Mouse (Mus musculus) 3T3-L1 (cell line): Measurements from ENCODE around the gene E4f1.

Source experiments
- DNase-seq: peaks from one replicate; pipeline ENCODE4 v3.0.0-alpha.2; 2015; ENCODE audit warnings: low read depth, low spot score

E4f1 gene

DNA sequence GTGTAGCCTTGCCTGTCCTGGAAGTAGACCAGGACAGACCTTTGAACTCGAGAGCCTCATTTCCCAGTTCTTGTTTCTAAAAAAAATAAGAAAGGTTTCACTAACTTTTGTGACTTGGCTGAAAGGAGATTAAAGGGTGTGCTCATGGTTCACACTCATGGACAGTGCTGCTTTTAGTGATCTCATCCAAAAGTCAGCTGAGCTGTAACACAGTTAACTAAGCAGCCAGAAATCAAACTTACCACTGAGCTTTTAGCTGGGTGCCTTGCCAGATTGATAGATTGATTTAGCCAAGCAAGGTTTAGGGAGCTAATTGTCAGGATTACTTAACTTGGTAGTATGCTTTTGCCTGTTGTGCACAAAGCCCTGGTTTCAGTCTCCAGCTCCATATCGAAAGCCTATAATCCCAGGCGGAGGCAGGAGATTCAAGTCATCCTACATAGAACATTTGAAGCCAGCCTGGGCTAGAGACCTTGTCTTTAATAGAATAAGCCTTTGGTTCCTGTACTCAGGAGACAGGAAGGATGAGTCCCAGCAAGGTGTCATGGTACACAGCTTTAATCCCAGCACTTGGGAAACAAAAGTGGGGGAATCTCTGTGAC is 54.0 kb downstream of the E4f1 start:
- peak; percentile 34 for DNase-seq

DNA sequence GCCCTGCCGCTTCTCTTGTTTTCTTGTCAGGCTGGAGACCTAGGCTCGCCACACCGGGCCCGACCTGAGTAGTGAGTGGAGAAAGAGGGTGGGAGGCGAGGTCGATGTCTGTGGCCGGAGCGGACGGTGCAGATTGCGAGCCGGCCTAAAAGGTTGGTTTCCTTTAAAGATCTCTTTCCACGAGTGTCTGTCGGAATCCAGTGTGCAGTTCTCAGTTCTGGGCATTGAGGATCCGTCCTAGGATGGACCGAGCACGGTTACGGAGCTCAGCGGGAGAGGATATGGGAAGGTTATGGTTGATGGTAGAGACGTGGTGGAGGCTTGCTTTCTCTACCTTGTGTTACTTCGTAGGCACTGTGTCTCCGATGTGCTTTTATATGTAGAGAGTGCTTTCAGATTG is 55.1 kb downstream of the E4f1 start:
- DNase-seq = no peak

DNA sequence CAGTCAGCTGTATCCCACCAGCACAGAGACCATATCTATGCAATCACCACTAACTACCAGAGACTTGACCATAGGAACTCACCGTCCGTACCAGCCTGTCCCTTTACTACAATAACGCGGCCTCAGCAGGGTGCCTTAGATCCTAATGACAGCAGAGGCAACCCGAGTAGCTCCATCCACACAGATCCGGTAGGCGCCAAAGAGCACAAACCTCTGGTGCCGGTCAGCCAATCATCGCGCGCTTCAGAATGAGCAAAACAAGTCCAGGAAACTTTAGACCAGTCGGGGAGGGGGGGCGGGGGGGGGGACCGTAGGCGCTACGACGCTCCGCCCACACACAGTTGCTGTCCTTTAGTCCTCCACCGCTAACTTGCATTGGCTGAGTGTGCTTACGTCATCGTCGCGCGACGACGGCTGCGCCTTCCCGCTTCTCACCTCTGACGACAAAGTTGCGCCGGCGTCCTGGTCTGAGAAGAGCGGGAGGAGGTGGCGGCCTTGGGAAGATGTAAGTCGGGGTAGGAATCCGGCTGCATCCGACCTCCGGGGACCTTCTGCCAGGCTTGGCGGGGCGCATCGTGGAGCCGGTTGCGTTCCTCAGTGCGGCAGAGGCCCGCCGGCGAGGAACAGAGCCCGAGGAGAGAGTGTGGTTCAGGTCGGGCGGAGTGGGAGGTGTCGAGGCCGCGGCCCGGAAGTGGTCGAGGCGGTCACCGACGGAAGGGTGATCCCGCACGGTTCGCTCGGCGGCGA is 55.7 kb downstream of the E4f1 start, which contains the start of gene Rnps1:
TSS of gene Rnps1 (plus strand) at position 336 of the 747 bp plus-strand sequence.
- DNase-seq = peak; percentile 100

DNA sequence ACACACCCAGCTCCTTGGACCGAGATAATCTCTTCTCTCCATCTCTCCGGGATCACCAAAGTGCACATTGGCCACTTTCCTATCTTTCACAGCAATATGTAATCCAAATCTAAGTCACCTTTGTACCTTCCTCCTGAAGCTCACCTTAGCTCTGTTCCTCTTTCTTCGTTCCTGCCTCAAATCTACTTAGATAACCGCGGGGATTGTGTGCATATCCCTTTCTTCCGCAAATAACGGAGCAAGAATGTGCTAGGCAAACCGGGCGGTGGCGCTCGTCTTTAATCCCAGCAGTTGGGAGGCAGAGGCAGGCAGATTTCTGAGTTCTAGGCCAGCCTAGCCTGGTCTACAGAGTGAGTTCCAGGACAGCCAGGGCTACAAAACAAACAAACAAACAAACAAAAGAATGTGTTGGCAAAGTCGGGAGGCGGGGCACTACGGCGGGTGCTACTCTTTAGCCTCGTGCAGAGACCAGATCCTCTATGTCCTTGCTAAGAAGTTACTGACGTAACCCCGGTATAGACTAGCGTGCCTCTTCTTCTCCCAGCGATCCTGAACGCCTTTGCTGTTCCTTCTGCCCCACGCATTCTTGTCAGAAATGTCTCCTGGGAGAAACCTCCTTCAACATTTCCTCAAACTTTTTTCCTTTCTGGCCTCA is 56.4 kb downstream of the E4f1 start:
- DNase-seq = no peak

DNA sequence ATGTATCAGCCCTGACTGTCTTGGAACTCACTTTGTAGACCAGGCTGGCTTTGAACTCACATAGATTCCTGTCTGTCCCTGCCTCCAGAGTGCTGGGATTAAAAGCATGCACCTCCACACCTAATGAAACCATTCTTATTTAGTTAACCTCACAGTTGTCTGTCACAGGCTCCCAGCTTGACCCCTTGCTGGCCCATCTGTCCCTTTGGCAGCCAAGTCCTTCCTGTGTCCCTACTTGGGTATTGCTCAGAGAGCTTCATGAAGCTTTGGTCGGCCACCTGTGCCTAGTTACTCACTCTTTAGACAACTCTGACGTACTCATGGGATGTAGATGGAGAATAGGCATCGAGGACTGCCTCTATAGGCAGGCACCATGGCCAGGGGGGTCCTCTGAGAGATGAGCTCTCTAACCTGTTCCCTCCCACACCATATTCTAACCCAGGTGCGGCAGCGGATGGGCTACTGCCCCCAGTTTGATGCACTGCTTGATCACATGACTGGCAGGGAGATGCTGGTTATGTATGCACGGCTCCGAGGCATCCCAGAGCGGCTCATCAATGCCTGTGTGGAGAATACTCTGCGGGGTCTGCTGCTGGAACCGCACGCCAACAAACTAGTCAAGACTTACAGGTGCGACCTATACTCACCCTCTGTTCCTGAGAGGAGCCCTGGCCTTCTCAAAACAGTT is 62.9 kb downstream of the E4f1 start:
- no peak for DNase-seq

DNA sequence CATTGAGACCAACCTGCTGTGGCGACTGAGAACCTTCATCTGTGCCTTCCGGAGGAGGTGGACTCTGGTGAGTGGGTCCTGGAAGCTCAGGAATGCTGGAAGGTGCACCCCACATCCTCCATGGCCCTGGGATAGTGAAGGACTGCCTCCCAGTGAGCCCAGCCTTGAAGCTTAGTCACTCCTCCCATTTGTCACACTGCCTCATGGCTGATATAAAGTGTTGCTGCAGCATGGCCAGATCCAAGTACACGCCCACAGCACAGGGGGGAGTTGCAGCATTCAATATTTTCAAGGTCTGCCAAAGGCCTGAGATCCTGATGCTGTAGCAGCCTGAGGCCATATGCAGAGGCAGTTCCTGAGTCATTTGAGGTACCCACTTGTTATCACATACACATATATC is 67.7 kb downstream of the E4f1 start:
- peak; percentile 82 for DNase-seq

DNA sequence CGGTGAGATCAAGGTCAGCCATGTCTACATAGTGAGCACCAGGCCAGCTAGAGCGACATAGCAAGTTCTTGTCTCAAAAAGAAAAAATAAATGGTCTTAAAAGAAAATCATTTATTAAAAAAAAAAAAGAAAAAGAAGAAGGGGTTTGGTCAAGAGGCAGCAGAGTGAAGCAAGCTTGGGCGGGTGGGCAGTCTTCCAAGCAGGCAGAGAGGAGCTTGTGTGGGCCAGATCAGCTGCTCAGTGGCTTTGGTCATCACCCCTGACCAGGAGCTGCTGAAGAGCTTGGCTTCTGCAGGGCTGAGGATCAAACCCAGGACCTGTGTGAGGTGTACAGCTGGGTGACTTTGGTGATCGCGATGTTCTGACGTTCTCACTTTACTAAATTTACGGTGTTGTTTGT is 75.7 kb downstream of the E4f1 start:
- no peak for DNase-seq
